Mouse (Mus musculus) MEL-GATA-1-ER (cell line): ENCODE data around the gene Sos2.
"Not testable (repeated sequence)": the region's sequence is repeated elsewhere in the genome, so short reads cannot be mapped to it uniquely, and the experiment has no call there.

Experiments used
- DNase-seq: peaks from one replicate; pipeline ENCODE4 v3.0.0-alpha.2; 2012; ENCODE audit warnings: low read depth; ENCODE audit errors: extremely low read depth

Sos2 gene

DNA sequence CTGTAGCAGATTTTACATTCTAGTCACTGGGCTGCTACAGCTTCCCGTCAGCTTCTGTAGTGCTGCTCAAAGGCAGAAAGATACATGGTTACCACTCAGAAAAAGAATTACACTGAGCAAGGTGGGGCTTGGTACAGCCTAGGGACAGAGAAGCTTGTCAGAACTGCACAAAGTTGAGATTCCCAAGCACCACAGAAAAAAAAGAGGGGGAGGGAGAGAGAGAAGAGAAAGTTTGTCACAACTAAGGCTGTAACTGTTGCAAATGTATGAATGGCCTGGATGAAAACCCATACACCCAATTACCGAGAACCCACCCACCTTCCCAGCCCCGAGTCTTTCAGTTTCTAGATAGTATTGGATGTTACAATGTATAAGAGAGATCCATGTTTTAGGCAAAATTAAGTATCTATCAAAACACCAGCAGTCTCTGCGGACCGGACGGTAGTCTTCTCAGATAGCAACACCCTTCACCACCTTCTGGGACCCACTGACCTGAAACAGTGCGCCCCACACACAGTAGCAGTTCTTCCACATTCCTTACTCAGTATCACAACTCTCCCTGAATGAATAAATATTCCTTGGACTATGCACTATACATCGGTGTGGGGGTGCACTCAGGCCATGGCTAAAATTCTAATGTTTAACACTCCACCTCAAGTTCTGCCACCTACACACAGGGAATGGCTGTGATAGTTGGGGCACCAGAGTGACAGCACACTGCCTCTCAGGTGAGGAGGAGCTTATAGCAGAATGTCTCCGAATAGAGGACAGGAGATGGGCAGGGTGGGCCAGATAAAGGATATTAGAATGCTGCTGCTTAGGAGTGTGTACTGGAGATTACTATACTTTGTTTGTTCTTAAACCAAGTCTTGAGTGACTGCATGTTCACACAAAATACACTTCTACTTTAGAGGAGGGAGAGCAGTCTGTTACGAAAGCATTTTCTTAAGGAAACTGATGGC lies 6.8 kb downstream of the Sos2 start:
- no peak for DNase-seq

DNA sequence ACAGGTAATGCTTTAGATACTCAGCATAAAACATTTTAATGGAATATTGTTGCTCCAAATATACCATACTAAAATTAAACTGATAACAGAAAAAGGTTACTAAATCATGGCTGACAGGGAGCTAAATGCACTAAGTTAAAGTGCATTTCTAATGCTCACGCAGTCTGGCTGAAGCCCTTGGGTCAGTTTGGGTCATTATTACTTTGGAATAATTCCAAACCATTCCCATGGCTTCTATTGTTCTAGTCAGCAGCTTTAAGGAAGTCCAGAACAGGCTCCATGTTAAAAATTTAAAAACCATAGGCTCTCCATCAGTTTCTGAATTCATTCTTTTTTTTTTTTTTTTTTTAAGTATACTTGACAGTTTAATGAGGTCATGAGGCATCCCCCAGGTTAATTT lies 7.5 kb downstream of the Sos2 start:
- no peak for DNase-seq

DNA sequence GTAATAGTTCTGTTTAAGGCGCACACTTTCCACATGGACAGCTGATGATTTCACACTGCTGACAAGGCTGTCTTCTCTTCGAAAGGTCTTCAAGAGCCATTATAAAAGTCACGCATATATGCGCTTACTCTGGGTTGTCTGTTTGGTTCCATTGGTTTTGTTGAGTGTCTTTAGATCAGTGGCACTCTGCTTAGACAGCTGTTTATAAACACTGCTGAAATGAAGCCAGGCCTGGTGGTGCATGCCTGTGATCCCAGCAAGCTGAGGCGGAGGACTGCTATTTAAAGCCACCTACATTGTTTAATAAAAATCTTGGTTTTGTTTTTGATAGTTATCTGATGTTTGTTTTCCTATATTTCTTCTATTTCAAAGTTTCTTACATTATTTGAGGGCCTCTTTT lies 14.9 kb downstream of the Sos2 start:
- no peak for DNase-seq

DNA sequence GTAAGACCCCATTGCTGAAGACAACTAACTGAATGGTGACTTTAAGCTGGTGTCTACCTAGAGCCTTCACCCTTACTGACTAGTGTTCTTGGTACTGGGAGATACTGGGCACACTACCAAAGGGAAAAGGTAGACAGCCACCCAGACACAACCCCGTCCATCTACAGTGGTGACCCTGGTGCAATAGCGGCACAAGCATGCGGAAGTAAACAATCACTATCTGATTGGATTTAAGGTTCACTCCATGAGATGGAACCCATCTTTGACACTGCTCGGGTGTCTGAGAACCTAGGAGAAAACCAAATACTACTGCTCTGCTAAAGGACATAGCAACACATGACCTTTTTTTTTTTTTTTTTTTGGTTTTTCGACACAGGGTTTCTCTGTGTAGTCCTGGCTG lies 20.0 kb downstream of the Sos2 start:
- DNase-seq, result no peak

DNA sequence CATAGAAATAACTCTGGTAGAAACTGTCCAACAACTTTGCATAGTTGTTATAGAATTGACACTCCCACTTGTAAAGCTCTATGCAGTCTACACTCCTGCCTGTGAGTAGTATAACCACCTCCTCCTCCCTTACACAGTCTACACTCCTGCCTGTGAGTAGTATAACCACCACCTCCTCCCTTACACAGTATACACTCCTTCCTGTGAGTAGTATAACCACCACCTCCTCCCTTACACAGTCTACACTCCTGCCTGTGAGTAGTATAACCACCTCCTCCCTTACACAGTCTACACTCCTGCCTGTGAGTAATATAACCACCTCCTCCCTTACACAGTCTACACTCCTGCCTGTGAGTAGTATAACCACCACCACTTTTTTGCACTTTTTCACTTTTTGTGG lies 27.7 kb downstream of the Sos2 start:
- DNase-seq, result peak; percentile 13

DNA sequence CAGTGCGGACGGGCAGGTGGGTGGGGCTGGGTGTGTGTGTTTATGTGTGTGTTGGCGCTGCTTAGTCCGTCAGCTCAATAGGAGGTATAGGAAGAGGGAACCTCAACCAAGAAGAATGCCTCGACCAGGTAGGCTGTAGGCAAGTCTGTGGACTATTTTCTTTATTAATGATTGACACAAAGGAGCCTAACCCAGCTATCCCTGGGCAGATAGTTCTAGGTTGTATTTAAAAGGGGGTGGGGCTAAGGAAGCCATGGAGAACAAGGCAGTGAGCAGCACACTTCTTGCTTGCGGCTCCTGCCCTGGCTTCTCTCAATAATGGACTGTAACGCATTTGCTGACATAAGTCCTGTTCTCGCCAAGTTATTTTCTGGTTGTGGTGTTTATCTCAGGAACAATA lies 32.1 kb downstream of the Sos2 start:
- no peak for DNase-seq

DNA sequence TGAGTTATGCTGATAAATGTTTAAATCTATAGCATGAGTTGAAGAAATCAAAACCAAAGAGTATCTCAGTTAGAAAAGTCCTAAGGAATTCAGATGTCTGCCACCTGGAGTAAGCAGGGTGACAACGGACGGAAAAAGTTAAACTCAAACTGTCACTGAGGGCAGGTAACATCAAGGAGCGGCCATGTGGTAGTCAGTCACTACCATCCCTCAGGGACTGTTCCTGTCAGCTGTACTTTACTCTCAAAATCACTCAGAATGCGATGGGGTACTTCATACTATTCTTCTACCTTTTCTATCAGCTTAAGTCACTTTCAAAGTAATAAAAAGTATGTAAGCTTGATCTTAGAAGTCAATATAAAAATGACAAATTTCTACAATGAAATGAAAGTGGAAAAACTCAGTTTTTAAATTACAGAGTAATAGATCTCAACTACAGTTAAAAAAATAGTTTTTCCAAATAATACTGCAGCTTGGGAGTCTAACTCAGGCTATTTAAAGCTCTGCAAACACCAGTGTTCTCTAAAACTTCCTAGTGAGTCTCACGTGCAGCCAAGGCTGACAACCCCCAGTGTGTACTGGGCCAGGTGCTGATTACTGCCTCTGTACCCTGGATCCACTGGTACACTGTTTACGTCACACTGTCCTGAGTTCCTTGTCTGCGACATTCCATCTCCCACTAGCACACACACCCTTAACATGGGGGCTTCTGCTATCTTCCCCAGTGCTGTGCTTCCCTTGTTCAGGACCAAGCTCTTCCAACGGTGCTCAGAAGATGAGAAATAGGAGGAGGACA lies 35.6 kb downstream of the Sos2 start:
- no peak for DNase-seq

DNA sequence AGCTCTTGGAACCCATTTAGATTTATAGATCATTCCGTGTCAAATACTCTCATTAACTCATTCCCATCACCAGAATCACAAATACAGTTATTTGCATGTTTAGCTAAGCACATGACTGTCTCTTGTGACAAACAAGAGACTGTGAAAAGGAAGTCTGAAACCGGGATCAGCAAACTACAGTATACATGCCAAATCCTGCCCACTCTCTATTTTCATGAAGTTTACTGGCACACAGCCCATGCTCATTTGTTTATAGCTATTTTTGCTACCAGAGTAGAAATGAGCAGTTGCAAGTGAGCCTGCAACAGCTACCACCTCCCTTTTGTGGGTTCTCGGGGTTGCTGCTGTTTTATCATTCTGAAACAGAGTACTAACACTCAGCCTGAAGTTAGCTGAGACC lies 36.8 kb downstream of the Sos2 start:
- no peak for DNase-seq

DNA sequence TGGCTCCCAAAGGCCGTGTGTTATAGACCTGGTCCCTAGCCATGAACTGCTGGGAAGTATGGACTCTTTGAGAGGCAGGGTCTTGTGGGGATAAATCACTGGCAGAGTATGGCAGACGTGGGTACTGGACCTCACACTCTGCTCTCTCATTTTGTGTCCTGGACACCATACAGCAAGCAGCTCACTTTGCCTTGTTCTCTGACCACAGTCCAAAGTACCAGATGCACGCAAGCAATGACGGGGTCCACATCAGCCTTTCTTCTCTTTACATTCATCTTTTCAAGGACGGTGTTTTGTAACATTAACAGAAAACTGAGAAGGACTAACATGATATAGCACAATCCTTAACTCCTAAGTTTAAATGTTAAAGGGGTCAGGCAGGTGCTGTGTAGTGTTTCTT lies 38.8 kb downstream of the Sos2 start:
- no peak for DNase-seq

DNA sequence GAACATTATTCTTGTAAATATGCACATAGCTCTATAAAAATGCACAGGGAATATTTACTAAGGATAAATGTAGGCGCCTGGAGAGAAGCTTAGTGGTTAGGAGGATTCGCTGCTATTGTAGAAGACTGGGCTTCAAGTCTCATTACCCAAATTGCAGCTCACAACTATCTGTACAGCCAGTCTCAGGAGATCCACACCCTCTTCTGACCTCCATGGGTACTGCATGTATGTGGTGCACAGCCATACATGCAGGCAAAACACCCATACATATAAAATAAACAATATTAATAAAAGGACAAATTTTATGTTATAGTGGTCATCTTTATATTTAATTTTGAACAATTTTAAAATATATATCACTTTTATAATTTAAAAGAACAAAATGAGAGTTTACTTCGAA lies 46.9 kb downstream of the Sos2 start:
- peak; percentile 16 for DNase-seq

DNA sequence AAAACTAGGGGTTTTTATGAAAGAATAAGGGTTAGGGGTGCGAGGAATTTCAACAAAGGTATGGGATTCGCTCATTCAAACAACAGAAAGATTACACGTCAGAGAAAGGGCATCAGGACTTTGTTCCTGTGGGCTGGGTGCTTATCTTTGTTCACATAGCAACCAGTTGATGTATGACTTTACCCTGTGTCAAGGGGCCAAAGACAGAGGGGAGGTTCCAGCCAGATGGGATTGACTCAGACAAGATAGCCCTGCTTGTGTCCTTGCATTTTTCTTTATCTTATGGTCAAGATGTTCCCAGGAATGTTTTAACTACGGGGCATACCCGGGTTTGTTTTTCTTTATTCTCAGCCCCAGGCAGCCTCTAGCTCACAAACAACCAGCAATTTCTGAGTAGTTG lies 63.1 kb downstream of the Sos2 start:
- DNase-seq, result not testable (repeated sequence)

DNA sequence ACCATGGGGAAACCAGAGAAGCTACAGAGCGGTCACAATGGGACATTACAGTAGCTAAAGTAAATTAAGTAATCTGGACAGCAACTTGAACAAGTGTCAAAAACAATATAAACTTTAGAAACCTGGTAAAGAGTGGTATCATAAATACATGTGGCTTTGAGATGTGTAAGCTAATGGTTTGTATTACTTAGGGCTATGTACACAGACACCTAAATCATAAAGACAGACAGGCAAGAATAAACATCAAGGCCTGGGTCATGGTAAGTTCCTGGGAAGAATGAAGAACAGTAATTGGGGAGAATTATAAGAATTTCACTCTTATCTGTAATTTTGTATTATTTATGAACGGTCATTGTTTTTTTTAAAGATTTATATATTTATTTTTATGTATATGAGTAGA lies 77.3 kb downstream of the Sos2 start:
- DNase-seq, result no peak

DNA sequence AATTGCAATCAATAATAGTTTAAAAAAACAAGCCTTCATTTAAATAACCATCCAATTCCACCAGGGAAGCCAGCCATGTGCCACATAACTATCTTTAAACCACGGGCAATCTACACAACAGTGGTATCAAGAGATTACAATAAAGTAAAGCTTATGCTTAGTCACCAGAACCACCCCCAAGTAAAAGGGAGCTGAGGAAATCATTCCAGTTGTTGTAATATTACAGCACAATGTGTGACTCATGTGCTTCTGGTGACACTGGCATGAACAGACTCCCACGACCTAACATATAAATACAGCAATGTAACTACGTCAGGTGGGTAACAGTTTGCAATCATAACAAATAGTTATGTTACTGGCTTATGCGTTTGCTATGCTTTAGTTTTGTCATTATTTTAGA lies 84.2 kb downstream of the Sos2 start:
- DNase-seq, result no peak

DNA sequence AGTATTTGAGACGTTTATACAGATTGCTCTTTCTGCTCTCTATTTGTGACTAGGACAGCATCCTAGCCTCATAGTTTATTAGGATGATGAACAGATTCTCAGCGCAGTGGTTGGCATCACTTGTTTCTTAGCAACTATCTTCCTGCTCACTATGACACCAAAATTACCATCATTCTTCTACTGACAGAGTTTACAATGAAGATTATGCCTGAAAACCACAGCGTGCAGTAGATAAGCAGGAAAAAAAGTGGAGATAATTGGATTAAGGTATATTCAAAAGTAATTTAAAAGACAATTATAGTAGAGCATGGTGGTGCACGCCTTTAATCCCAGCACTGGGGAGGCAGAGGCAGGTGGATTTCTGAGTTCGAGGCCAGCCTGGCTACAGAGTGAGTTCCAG lies 88.5 kb downstream of the Sos2 start:
- no peak for DNase-seq

DNA sequence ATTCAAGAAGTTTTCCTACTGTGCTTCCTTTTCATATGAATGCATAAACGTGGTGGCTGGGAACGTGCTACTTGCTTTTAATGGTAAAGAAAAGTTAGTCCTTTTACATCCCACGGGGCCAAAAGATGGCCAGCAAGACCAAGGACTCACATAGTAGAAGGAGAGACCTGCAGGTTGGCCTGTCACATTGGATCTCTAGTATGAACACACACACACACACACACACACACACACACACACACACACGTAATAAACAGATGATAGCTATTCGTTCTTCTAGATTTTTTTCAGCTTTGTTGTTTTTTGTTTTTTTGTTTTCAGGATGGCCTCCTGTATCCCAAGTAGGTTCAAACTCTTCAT lies 98.4 kb downstream of the Sos2 start:
- DNase-seq, result no peak

DNA sequence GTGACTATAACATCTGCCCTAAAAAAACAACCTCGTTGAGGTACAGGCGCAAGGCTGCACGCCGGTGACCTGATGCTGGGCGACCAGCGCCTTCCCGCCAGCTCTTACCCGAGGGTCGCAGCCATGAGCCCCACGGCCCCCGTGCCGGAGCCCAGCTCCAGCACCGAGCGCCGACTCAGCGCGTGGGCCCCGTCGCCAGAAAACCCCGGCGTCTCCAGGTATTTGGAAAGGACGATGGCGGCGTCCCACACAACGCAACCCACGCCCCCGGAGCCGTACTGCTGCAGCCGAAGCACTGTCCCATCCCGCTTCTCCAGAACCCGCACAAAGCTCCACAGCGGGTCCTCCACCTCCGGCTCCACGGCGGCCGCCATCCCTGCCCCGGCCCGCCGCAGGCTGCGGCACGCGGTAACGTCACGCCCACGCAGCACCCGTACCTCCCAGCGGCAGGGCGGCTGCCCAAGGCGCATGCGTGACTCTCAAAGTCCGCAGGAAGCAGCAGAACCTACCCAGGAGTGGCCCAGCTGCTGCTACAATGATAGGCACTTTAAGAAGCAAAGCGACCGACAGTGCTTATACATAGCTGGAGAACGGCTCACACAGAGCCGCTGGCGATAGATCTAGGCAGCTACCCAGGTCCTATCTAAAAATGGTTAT lies 98.9 kb downstream of the Sos2 start, which contains the start of gene Vcpkmt:
Gene Vcpkmt, minus strand, starts transcription at position 416 of the 657 bp plus-strand sequence.
- peak; percentile 81 for DNase-seq

DNA sequence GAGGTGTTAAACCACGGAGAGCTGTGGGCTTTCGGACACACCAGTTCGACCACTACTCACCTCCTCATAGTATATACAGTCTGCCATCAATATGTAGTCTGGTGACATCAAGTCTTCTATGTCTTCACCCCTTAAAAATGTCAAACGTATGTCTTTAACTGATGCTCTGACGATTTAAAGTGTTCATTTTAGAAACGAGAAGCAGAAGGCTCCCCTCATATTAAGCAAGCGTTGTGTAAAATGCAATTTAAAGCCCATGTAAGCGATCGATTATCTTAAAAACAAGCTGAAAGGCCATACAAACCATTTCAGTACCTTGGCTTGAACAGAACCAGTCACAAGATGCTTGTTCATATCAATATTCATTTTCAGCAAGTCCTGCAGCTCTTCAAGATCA lies 99.4 kb downstream of the Sos2 start:
- peak; percentile 29 for DNase-seq

DNA sequence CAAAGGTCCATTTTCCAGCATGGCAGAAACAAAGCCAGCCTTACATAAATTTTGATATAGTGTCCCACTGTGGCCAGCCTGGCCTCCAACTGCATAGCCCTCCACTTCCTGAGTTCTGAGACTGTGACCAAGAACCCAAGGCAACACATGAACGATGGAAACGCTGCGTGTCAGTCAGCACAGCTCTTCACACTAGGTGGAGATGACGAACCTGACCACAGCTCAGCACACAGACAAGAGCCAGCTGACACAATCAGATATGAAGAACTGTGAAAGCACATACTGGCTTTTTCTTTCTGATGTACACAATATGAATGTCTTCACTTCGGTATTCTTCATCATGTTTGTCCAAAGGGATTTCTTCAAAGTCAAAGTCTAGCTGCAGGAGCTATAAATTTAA lies 102.0 kb downstream of the Sos2 start:
- no peak for DNase-seq

DNA sequence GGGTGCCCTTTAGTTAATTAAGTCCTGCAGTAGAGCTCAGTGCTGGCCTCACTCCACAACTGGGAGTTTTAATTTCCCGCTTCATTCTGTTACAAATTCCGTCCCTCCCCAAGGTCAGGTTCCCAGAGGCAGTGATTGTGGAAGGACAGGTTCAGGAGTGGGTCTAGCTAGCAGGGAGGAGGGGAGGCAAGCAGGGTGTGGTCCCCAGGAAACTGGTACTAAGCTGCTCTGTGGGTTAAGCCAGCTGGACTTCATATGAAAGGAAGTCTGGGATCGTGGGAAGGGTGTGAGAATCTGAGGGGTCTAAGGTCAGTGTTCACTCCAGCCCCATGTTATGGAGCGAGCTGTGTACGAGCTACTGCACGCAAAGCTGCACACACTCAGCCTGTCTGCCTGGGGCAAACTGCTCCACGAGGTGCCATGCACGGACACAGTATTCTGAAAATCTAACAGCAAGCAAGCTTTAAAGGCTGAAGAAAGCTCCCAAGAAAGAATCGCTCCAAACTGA lies 105.5 kb downstream of the Sos2 start:
- DNase-seq, result no peak

DNA sequence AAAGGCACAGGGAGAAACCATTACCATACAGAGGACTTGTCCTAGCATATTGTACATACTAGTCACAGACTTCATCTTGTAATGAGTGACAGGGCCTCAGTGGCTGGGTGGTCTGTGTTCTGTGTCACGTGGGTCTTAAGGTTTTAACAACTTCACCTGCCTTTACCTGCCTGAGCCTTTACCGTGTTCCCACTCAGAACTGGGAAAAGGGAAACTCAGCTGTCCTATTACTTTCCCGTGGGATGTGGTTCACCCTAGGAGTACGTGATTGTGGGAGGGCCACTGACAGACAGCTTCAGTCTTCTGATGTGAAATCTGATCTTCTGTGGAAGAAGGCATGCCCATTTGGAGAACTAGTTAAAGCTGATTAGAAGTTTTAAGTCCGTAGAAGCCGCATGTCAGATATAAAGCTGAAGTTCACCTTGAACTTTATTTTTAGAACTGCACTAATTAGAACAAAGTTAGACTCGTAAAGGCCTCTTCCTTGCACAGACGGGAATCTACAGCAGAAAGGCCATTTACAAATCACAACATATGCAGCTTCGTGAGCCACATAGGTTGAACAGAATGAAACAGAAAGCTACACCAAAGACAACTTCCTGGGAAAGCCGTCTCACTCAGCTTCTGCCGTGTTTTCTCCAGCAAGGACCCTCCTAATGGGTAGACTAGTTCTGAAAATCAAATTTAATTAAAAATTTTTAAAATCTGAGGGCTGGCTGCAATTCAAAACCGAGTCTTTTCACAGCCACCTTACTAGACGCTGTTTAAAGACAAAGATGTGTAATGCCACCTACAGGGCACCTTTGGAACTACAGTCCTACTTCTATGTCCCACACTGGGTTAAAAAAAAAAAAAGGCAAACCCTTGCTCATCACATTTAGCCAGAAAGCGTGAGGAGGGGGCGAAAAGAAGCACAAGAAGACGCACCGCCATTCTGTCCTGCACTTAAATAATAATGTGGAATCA lies 107.5 kb downstream of the Sos2 start:
- peak; percentile 52 for DNase-seq

DNA sequence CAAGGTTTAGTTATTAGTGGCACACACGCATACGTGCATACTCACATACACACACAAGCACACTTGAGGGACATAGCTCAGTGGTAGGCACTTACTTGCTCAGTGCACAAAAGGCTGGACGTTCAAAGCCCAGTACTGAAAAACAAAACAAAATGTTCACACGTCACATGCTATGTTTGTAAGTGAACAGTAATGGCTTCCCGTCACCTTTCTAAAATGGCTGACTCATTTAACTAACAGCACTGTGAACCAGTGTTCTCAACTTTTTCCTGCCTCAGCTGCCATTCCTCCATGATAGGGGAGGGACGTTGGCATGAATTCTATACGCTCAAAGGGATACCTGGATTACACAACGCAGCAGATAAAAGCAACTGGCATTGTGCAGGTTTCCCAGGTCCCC lies 108.4 kb downstream of the Sos2 start:
- DNase-seq, result no peak
